Mouse (Mus musculus): ENCODE measurements around the gene Hyal3.
"Not testable (repeated sequence)": the region's sequence is repeated elsewhere in the genome, so short reads cannot be mapped to it uniquely, and the experiment has no call there.

The Hyal3 gene

DNA sequence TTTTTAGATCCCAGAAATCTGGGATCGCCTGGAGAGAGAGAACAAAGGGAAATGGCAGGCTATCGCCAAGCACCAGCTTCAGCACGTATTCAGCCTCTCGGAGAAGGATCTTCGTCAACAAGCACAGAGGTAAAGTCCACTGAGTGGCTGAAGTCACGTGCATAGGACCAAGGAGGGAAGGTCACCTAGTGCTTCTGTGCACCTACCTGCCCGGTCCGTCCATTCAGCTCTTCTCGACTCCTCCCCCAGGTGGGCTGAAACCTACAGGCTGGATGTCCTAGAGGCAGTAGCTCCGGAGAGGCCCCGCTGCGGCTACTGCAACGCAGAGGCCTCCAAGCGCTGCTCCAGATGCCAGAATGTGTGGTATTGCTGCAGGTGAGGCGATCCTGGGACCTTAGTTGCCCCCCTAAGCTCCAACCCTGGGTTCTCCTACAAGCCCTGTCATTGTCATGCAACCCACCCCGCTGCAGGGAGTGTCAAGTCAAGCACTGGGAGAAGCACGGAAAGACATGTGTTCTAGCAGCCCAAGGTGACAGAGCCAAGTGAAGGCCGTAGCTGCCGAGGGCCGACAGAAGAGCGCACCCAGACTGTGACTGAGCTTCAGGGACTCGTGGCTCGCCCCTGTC lies 30.0 kb upstream of the Hyal3 start:
- DNase-seq (ENCODE audit: low read depth, low spot score), result no peak

DNA sequence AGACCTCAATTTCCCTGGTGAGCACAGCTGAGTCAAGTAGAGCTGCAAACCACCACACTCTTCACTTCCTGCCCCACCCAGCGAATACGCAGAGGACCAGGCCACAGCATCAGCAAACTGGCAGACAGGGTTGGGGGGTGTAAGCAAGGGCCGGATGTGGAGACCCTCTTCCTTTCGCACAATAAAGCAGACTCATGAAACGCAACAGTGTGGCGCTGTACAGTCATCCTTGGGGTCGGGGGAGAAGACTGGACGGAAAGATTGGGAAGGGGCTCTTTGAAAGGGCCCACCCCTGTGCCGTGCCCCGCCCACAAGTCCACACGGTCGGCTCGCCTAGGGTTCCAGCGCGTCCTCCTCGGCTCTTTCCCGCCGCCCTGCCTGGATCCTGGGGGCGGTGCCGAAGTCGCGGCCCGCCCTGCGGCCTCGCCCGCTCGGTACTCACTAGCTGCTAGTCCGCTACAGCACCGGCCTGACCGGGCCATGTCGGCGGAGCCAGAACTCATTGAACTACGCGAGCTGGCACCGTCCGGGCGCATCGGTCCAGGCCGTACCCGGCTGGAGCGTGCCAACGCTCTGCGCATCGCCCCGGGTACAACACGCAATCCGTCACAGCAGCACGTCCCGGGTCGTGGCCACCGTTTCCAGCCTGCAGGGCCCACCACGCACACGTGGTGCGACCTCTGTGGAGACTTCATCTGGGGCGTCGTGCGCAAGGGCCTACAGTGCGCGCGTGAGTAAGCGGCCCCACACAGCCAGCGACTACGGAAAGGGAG lies 29.3 kb upstream of the Hyal3 start, which contains the start of gene Rassf1:
Gene Rassf1 (plus strand): TSS at position 439 of the 773 bp plus-strand sequence.
- DNase-seq (ENCODE audit: low read depth, low spot score), result peak; percentile 66

DNA sequence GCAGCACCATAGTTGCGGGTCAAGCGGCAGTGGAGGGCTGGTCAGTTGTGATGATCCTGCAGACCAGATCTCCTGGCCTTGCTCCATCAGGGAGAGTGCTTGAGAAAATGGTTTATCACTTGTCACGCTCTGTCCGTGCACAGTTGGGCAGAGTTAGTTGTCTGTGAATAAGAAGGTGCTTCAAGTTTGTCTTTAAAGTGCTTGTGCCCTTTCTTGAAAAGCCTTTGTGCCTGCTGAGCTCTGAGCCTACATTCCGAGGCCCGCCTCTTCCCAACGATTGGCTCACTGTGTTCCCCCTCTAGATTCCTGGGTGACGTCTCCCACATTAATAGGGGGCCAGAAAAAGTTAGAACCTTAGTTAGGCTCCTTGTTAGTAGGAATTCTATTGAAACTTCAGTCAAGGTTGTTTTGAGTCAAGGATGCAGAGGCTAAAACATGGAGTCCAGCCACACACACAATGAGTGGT lies 28.7 kb upstream of the Hyal3 start:
- no peak for DNase-seq (ENCODE audit: low read depth, low spot score)

DNA sequence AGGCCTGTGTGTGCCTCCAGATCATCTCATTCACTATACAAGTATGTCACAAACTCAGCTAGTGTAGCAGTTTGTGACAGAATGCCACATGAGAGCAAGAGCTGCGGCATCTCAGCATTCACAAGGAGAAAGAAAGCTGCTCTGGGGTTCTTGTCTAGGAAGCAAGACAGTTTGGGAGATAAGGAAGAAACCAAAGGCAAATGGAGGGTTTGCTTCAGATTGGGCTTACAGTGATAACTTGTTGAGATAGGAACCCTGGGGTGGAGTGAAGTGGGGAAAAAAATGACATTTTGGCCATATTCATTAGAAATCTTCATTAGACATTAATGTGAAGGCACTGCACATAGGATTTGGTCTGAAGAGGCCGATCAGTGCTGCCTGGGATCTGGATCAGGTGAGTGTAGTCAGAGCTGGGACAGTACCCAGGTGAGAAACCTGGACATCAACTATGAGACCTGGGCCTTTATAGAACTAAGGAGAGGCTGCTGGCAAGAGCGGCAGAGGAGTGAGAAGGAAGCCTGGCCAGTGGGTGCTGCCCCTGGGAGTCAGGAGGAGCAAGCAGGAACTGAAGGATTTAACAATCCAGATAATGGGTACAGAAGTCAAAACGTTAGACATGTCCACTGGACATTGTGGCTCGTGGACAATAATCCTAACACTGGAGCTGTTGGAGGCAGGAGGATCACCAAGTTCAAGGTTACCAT lies 27.8 kb upstream of the Hyal3 start:
- DNase-seq (ENCODE audit: low read depth, low spot score), result no peak

DNA sequence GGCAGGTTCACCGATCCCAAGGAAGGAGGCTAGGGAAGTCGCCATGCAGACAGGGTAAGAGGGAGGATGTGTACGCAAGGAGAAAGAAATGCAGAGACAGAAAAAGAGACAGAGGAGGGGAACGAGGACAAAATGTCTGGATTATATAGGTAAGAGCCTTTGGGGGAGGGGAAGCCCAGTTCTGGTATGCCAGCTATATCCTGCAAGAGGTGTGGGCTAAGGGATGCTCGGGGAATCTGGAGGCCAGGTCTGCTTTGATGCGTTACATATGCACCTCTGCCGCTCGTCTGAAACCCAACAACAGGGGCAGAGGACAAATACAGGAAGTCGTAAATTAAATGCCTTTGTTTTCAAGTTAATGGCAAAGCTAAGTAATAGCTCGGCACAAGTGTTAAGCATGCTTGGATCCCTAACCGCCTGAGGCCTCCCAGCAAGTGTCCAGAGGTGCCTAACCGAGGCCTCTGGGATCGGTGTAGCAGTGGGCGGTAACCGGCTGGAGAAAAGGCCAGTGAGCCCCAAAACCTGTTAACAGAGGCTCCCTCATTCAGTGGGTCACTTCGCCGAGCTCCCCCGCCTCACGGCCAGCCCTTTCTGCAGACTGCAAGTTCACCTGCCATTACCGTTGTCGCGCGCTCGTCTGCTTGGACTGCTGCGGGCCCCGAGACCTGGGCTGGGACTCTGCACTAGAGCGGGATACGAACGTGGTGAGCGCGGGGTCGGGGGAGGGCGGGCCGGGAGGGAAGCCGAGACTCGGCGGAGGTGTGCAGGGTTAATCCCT lies 26.9 kb upstream of the Hyal3 start:
- peak; percentile 48 for DNase-seq (ENCODE audit: low read depth, low spot score)

DNA sequence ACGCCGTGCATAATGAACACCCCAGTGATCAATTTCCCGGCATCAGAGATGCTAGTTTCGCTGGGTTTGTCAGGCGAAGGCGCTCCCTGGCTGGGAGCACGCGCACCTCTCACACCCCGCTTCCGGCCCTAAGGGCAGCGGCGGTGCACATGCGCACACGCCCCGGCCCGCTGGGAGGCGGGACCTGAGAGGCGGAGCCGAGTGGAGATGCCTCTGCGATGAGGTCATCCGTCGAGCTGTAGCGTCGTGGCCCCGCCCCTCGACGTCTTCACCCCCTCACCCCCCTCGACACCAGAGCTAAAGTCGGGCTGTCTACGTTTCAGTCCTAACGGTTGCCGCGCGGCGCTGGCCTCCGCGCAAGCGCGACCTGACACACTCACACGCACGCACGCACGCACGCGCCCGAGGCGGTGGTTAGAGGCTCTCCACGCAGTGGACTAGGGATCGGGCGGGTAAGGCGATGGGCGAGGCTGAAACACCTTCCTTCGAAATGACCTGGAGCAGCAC lies 26.2 kb upstream of the Hyal3 start:
- DNase-seq (ENCODE audit: low read depth, low spot score), result peak; percentile 99

DNA sequence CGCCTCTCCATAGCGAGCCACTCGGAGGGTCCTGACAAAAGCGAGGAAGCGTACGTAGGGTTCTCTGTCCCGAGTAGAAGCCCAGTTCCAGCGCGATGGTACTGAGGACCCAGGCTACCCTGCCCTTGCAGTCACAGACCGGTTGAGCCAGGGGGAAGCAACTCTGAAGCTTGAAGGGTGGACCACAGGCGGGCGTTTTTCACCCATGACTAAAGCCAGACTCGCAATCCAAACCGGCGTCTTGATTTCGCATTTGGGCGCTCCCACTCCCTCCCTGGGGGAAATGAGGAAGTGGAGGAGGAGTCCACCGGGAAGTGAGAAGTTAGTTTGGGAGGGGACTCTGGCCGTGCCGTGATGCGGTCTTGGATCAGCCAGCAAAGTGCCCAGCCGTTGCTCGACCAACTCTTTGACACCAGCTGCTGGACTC lies 25.6 kb upstream of the Hyal3 start:
- no peak for DNase-seq (ENCODE audit: low read depth, low spot score)

DNA sequence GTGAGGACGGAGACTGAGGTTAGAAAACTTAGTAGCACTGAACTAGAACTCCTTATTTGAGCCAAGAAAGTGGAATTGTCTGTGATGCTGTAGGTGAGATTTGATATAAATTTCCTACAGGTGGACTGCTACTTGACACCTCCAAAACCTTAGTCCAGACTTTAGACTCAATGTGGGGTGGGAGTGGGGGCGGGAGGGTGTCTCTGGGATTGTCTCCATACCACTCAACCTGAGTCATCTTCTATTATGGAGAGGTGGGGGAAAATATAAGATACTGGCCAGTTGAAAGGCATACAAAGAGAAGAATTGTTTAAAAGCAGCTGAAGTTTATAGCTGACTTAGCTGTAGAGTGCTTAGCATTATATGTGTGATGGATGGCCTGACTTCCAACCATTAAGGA lies 24.9 kb upstream of the Hyal3 start:
- no peak for DNase-seq (ENCODE audit: low read depth, low spot score)

DNA sequence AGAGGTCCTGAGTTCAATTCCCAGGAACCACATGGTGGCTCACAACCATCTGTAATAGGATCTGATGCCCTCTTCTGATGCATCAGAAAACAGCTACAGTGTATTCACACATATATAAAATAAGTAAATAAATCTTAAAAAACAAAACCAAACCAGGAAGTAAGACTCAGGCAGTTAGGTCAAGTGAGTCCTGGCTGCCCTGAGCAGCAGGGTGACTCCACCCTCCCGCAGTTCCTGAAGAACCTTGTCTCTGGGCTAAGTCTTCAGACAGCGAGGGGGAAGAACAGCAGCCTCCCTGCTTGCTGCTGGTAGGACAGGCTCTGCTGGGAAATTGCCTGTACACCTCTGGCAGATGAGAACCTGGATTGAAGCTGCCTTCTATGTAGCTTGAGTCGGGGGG lies 24.3 kb upstream of the Hyal3 start:
- no peak for DNase-seq (ENCODE audit: low read depth, low spot score)

DNA sequence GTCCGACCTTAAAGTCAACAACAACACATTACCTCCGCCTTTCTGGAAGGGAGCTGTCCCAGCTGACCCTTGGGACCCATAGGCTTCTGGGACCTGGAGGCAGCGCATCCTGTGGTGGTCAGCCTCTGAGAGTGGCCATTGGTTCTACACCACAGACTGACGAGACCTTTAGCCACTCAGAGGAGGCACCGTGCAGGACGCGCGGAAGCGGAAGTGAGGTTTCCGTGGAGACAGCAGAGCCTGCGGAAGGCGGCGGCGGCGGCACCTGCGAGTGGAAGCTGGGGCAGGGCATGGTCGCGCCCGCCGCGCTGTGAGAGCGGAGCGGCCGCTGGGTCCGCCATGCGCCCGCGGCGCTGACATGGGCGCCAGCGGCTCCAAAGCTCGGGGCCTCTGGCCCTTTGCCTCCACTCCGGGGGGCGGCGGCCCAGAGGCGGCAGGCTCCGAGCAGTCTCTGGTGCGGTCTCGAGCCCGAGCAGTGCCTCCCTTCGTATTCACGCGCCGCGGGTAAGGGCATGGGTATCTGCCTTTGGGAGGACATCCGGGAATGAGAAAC lies 17.5 kb upstream of the Hyal3 start, which contains the start of gene Tusc2:
Gene Tusc2 (plus strand): TSS at position 227 of the 553 bp plus-strand sequence.
- peak; percentile 93 for DNase-seq (ENCODE audit: low read depth, low spot score)

DNA sequence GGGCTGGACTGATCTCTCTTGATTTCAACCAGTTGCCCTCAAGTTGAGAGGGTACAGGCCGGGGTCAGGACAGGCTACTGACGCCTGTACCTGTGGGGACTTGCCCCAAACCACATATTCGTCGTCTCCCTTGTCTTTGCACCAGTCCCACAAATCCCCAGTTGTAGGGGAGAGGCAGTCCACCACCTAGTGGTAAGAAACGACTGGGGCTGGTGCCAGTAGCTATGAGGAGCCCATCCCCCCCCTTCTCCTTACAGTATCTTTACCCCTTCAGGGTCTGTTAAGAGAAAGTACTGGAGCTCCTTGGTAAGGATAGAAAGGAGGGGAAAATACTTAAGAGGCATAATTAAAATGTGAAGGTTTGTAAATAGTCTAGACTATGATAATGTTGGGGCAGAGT lies 15.1 kb upstream of the Hyal3 start:
- not testable (repeated sequence) for DNase-seq (ENCODE audit: low read depth, low spot score)

DNA sequence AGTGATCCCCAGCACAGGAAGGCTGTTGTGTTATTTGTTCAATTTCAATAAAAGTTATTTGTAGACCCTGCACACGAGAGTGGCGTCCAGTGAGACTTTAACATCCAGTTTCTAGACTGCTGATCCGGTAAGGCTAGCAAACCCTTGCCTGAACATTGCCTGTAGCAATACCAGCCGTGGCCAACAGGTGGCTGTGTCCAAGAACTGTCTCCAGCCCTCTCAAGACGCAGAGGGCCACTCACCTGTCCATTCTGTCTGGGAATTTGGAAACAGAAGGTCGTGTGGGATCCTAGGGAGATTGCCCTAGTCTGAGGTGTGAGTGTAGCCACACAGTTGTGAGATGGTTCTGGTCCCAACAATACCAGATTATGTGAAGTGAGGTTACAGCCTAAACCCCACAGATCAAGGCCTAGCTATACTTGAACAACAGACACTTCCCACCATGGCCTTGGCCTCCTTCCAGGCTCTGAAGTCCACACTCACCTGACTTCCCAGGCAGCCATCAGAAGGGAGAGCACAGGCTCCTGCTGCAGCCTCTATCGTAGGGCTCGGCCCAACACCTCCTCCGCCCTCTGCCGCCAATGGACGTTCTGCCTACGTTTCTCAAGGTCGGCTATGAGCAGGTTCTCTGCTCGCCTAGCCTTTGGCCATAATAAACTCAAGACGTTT lies 14.4 kb upstream of the Hyal3 start:
- peak; percentile 75 for DNase-seq (ENCODE audit: low read depth, low spot score)

DNA sequence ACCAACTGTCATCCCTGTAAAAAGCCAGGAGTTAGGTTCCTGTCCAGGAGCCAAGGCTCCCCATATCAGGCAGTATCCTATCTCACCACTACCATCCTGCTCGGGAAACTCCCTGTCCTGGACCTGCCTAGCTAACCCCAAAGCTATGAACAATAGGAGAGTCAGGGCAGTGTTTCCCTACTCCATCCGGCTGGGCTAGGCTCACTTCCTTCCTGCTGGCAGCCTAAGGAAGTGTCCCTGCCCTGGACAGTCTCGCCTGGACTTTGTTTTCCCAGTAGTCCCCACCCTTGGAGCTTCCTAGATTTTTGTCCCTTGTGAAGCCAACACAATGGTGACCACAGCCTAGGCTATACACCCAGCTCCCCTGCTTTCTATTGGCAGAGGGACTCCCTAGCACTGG lies 13.8 kb upstream of the Hyal3 start:
- DNase-seq (ENCODE audit: low read depth, low spot score), result no peak

DNA sequence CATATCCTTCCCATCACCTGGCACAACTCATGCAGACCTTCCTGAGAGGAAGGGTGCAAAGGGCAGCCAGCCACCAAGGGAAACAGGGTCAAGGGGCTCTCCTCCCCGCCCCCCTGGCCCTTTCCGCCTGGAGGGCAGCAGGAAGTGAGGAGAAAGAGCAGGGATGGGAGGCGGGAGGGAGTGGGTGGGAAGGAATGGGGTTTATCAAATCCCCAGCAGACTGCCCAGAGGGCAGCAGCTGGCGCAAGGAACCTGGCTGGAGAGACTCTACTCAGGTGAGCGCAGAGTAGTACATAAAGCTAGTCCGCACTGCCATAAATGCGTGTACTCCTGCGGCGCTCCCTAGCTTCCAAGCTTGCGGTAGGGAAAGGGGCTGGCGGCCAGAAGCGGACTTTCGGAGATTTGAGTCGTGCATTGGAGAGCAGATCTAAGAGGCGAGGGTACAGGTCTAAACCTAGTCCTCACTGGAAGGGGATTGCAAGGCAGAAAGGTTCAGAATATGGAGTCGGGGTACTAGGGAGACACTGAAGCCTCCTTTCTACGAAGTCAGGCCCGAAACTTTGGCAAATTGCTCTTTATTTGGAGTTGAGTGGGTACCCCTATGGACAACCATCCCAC lies 12.8 kb upstream of the Hyal3 start, which contains the start of gene Hyal2:
Gene Hyal2 (plus strand): TSS at position 244 of the 618 bp plus-strand sequence.
- DNase-seq (ENCODE audit: low read depth, low spot score), result no peak

DNA sequence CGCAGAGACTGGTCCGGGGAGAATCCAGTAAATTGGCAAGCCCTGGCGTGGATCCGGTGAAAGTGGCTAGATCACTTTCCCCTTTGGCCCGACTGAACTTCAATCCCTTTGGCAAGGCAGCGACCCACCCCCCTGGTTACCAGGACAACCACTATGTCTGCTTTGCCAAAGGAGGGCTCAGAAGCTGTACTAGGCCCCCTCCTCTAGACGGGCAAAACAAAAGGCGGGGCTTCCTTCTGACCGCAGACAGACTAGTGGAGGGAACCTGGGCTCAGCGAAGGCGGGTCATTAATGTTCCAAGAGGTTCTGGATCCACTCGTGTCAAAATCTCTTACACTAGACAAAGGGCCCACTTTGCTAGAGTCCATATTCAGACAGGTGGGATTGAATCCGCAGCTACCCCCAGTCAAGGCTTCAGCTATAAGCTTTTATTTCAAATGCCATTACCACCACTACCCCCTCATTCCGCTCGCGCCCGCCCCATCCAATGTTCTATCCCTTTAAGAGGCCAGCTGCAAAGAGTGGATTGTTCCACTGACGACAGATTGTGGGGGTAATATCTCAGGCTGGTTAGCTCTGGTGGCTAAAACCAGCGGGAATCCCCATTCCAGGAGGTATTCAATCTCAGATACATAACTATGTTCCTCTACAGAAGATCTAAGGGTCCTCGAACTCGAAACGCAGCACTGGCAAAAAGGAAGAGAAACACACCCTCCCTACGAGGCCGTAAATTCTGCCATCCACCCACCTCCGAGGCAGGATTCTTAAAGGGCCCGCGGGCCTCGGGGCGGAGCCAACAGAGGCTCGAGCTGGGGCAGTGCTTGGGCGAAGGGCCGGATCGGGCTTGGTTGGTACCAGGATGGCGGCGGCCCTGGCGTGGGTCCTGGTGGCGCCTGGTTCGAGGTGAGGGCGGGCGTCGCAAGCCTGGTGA lies 12.0 kb upstream of the Hyal3 start:
- peak; percentile 89 for DNase-seq (ENCODE audit: low read depth, low spot score)

DNA sequence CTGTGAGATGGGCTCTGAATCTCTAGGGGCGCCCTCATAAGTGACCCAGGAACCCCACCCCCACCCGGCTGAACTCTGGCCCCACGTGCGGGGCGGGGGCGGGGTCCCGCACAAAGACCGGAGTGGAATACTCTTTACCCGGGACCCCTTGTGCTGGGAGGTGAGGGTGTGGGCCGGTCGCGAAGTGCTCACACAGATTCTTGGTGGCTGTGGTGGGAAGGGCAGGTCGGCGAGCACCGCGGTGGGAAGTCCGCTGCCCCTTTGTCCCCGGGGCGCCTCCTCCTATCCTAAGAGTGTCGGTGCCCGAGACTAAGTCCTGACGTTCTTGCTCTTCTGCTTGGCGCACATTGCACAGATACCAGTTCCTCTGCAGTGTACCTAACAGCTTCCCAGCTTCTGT lies 11.3 kb upstream of the Hyal3 start:
- no peak for DNase-seq (ENCODE audit: low read depth, low spot score)

DNA sequence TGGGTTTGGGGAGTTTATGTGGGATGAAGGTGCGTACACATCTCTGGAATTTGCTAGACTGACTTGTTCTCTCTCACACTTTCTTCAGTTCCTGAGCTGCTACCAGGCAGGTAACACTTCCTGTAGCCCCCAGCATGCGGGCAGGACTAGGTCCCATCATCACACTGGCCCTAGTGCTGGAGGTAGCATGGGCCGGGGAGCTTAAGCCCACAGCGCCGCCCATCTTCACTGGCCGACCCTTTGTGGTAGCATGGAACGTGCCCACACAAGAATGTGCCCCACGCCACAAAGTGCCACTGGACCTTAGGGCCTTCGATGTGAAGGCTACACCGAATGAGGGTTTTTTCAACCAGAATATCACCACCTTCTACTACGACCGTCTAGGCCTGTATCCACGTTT lies 10.6 kb upstream of the Hyal3 start:
- no peak for DNase-seq (ENCODE audit: low read depth, low spot score)

DNA sequence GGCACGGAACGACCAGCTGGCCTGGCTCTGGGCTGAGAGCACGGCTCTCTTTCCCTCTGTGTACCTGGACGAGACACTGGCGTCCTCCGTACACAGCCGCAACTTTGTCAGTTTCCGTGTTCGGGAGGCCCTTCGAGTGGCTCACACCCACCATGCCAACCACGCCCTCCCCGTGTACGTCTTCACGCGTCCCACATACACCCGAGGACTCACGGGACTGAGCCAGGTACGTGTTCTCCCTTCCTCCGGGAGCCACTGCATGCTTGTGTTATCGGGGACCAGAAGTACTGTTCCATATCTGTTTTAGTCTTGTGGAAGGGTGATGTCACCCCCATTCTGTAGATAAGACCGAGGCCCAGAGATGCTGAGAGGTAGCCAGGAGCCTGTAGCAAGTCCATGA lies 9.8 kb upstream of the Hyal3 start:
- no peak for DNase-seq (ENCODE audit: low read depth, low spot score)

Measured in forelimb bud, embryonic 11.5 days (tissue).